Mouse (Mus musculus) Patski (cell line): ENCODE measurements around the gene Glt1d1. TPM values are rescaled to one million over a fixed set of nuclear protein-coding genes. Genes with fewer than 3 reads are reported as not detected.

Experiments used
- ATAC-seq: fragments of 100-300 bp; one replicate; pipeline ENCODE4 v1.8.0; 2021
- CTCF ChIA-PET: fragments of 350-600 bp; sonication (Branson Sonifier 250); formaldehyde crosslinking; loops from one replicate; lab custom pipeline; 2022; ENCODE audit warnings: inconsistent platforms; lab: Charles Lee
- POLR2A ChIA-PET: fragments of 350-600 bp; sonication (Branson Sonifier 250); formaldehyde crosslinking; loops from one replicate; lab custom pipeline; 2022; ENCODE audit warnings: antibody characterized with exemption, inconsistent platforms; lab: Charles Lee
- DNase-seq: peaks from one replicate; pipeline ENCODE4 v3.0.0-alpha.2; 2011; ENCODE audit warnings: low read depth, low spot score
- H3K27me3 ChIP-seq: fragments of 371-371 bp; one replicate; pipeline ENCODE4 v1.5.1; 2021
- CTCF ChIP-seq: fragments of 100-300 bp; IDR thresholded peaks from one replicate; pipeline ENCODE4 v1.5.1; 2021
- in situ Hi-C: fragments of 300-500 bp; cut with MboI; formaldehyde crosslinking; loops from 3 replicates; pipeline ENCODE4 v1.11.1; 2018; ENCODE audit warnings: low pct_unique_long_range_greater_than_20kb, mixed read lengths
- polyA plus RNA-seq: library from polyadenylated mRNA; unstranded; gene quantifications from one replicate; pipeline ENCODE4 v1.2.3, GENCODE M21; 2021

Glt1d1 gene
- polyA plus RNA-seq, 1 experiment from 2014 or later: 0.31 TPM

- in situ Hi-C loops: no loop called here
- no peak for DNase-seq
Observed at GRCm38 (mm10) chr5:127691581-127691980, 59.5 kb downstream of the Glt1d1 start.

GRCm38 (mm10) chr5:127695898-127696297 is 63.8 kb downstream of the Glt1d1 start:
- DNase-seq: no peak
- no peaks in the 10 kb centered on the region for H3K27me3 ChIP-seq
- no peak for TF ChIP-seq CTCF
- ChIA-PET CTCF (no interaction called here), POLR2A (no interaction called here)
- ATAC-seq: no peak
- in situ Hi-C loops: no loop called here

More at GRCm38 (mm10) chr5:127691581-127691980, 59.5 kb downstream of the Glt1d1 start:
- CTCF ChIA-PET: no interaction called here
- POLR2A ChIA-PET: interaction anchor here (0.6 kb wide), 1 partner anchor 66 kb away, joined by 5 read pairs; no protein-coding TSS in a partner anchor
- ATAC-seq: no peak
- H3K27me3 ChIP-seq: no peaks in the 10 kb centered on the region
- TF ChIP-seq CTCF: no peak

- no peaks in the 10 kb centered on the region for H3K27me3 ChIP-seq
- ATAC-seq (no peak), DNase-seq (no peak)
- ChIA-PET POLR2A (no interaction called here), CTCF (no interaction called here)
- no peak for TF ChIP-seq CTCF
- in situ Hi-C loops: no loop called here
Observed at GRCm38 (mm10) chr5:127696602-127697001, 64.5 kb downstream of the Glt1d1 start.

- no peak for TF ChIP-seq CTCF
- ChIA-PET POLR2A (no interaction called here), CTCF (no interaction called here)
- DNase-seq: no peak
- no peak for ATAC-seq
- H3K27me3 ChIP-seq: no peaks in the 10 kb centered on the region
- in situ Hi-C loops: no loop called here
Observed at GRCm38 (mm10) chr5:127698525-127698924, 66.5 kb downstream of the Glt1d1 start.

GRCm38 (mm10) chr5:127699679-127700078 is 67.6 kb downstream of the Glt1d1 start:
- ChIA-PET CTCF (interaction anchor here (1.2 kb wide), 1 partner anchor 38 kb away, joined by 3 read pairs; no protein-coding TSS in a partner anchor), POLR2A (no interaction called here)
- no peak for DNase-seq
- no peak for ATAC-seq
- TF ChIP-seq CTCF: no peak
- H3K27me3 ChIP-seq: no peaks in the 10 kb centered on the region
- in situ Hi-C loops: no loop called here

GRCm38 (mm10) chr5:127700156-127700555 is 68.1 kb downstream of the Glt1d1 start:
- no peak for TF ChIP-seq CTCF
- ChIA-PET CTCF (interaction anchor here (1.2 kb wide), 1 partner anchor 38 kb away, joined by 3 read pairs; no protein-coding TSS in a partner anchor), POLR2A (no interaction called here)
- no peaks in the 10 kb centered on the region for H3K27me3 ChIP-seq
- DNase-seq (no peak), ATAC-seq (no peak)
- in situ Hi-C loops: no loop called here

- no peaks in the 10 kb centered on the region for H3K27me3 ChIP-seq
- ATAC-seq (no peak), DNase-seq (no peak)
- in situ Hi-C loops: no loop called here
- CTCF ChIA-PET: no interaction called here
- TF ChIP-seq CTCF: no peak
- POLR2A ChIA-PET: no interaction called here
Observed at GRCm38 (mm10) chr5:127703609-127704180, 71.6 kb downstream of the Glt1d1 start.

GRCm38 (mm10) chr5:127705225-127705624 is 73.2 kb downstream of the Glt1d1 start:
- DNase-seq (no peak), ATAC-seq (no peak)
- in situ Hi-C loops: no loop called here
- POLR2A ChIA-PET: no interaction called here
- CTCF ChIA-PET: no interaction called here
- H3K27me3 ChIP-seq: no peaks in the 10 kb centered on the region
- no peak for TF ChIP-seq CTCF

GRCm38 (mm10) chr5:127705976-127706375 is 73.9 kb downstream of the Glt1d1 start:
- POLR2A ChIA-PET: no interaction called here
- no peak for DNase-seq
- CTCF ChIA-PET: no interaction called here
- no peak for ATAC-seq
- in situ Hi-C loops: no loop called here
- TF ChIP-seq CTCF: no peak
- no peaks in the 10 kb centered on the region for H3K27me3 ChIP-seq

GRCm38 (mm10) chr5:127708143-127708542 is 76.1 kb downstream of the Glt1d1 start:
- ATAC-seq (no peak), DNase-seq (no peak)
- ChIA-PET POLR2A (no interaction called here), CTCF (no interaction called here)
- H3K27me3 ChIP-seq: no peaks in the 10 kb centered on the region
- in situ Hi-C loops: no loop called here
- no peak for TF ChIP-seq CTCF

- in situ Hi-C loops: no loop called here
- CTCF ChIA-PET: no interaction called here
- no peak for TF ChIP-seq CTCF
- H3K27me3 ChIP-seq: no peaks in the 10 kb centered on the region
- POLR2A ChIA-PET: no interaction called here
- DNase-seq: no peak
- ATAC-seq: no peak
Observed at GRCm38 (mm10) chr5:127714783-127715704, 83.0 kb downstream of the Glt1d1 start.
